Mouse (Mus musculus): ENCODE measurements around the gene Crim1.

GRCm38 (mm10) chr17:78273875-78274274 lies 73.8 kb downstream of the Crim1 start:
- TF ChIP-seq HCFC1 (IDR thresholded peaks at IDR 0.05; ENCODE audit: borderline replicate concordance, insufficient read depth, low read length) (no peak), CHD2 (IDR thresholded peaks at IDR 0.05; ENCODE audit: low read depth, low read length) (no peak), MAFK (IDR thresholded peaks at IDR 0.05; ENCODE audit: insufficient read depth, low read depth, low read length) (no peak), ZNF384 (IDR thresholded peaks at IDR 0.05; ENCODE audit: low read depth, low read length) (no peak), ZC3H11A (IDR thresholded peaks at IDR 0.05; ENCODE audit: borderline replicate concordance, low read depth, low read length) (no peak)
